Mouse (Mus musculus) urinary bladder, postnatal 4 days (tissue): ENCODE measurements around the gene Ankrd17.
"Not testable (repeated sequence)": the region's sequence is repeated elsewhere in the genome, so short reads cannot be mapped to it uniquely, and the experiment has no call there.

Experiments used
- DNase-seq, 2 experiments: peaks; one replicate each; pipeline ENCODE4 v3.0.0; 2021 to 2022; ENCODE audit warnings: low spot score in 2 of 2

Ankrd17 gene

GRCm38 (mm10) chr5:90338177-90339091, 27.9 kb downstream of the Ankrd17 start:
- DNase-seq = no peak

- DNase-seq = no peak
Observed at GRCm38 (mm10) chr5:90332478-90332877, 33.9 kb downstream of the Ankrd17 start.

GRCm38 (mm10) chr5:90331071-90331470, 35.3 kb downstream of the Ankrd17 start:
- DNase-seq = no peak

GRCm38 (mm10) chr5:90298396-90298795, 68.0 kb downstream of the Ankrd17 start:
- DNase-seq = no peak

- no peak for DNase-seq
Observed at GRCm38 (mm10) chr5:90289887-90290286, 76.5 kb downstream of the Ankrd17 start.

- DNase-seq = peak in 1 of 2 experiments; percentile 63
Observed at GRCm38 (mm10) chr5:90286559-90286958, 79.8 kb downstream of the Ankrd17 start.

- DNase-seq = no peak
Observed at GRCm38 (mm10) chr5:90280061-90280460, 86.3 kb downstream of the Ankrd17 start.

- no peak for DNase-seq
Observed at GRCm38 (mm10) chr5:90279418-90279817, 87.0 kb downstream of the Ankrd17 start.

GRCm38 (mm10) chr5:90277443-90277842, 88.9 kb downstream of the Ankrd17 start:
- DNase-seq = no peak

GRCm38 (mm10) chr5:90274806-90275205, 91.6 kb downstream of the Ankrd17 start:
- no peak for DNase-seq

GRCm38 (mm10) chr5:90262230-90262629, 104.1 kb downstream of the Ankrd17 start:
- not testable (repeated sequence) for DNase-seq

- no peak for DNase-seq
Observed at GRCm38 (mm10) chr5:90257023-90257422, 109.4 kb downstream of the Ankrd17 start.

- DNase-seq = no peak
Observed at GRCm38 (mm10) chr5:90247503-90247902, 118.9 kb downstream of the Ankrd17 start.

- no peak for DNase-seq
Observed at GRCm38 (mm10) chr5:90246987-90247386, 119.4 kb downstream of the Ankrd17 start.

GRCm38 (mm10) chr5:90246567-90246966, 119.8 kb downstream of the Ankrd17 start:
- no peak for DNase-seq

- DNase-seq = no peak
Observed at GRCm38 (mm10) chr5:90245416-90245815, 121.0 kb downstream of the Ankrd17 start.

GRCm38 (mm10) chr5:90235217-90235616, 131.2 kb downstream of the Ankrd17 start:
- no peak for DNase-seq

GRCm38 (mm10) chr5:90233305-90233704, 133.1 kb downstream of the Ankrd17 start:
- no peak for DNase-seq

- DNase-seq = no peak
Observed at GRCm38 (mm10) chr5:90229760-90230159, 136.6 kb downstream of the Ankrd17 start.

- DNase-seq = no peak
Observed at GRCm38 (mm10) chr5:90226696-90227095, 139.7 kb downstream of the Ankrd17 start.

- DNase-seq = no peak
Observed at GRCm38 (mm10) chr5:90224730-90225129, 141.6 kb downstream of the Ankrd17 start.

GRCm38 (mm10) chr5:90223534-90224381, 142.6 kb downstream of the Ankrd17 start, which contains the start of gene Cox18:
Gene Cox18, minus strand, starts transcription at chr5:90224001.
- DNase-seq = peak; percentile 98 to 99
